Mouse (Mus musculus) hindbrain, embryonic 14.5 days (tissue): ENCODE data around the gene Serpinb9b. TPM values are rescaled to one million over a fixed set of nuclear protein-coding genes. Genes with fewer than 3 reads are reported as not detected.
"Not testable (repeated sequence)": the region's sequence is repeated elsewhere in the genome, so short reads cannot be mapped to it uniquely, and the experiment has no call there.

Experiments
- ATAC-seq: fragments of 200-750 bp; cut with Nextera tagmentation; 2 replicates; pipeline ENCODE4 v1.8.0; 2017; ENCODE audit warnings: moderate number of reproducible peaks, mild to moderate bottlenecking, moderate TSS enrichment, moderate library complexity; ENCODE audit not compliant: low FRiP score
- DNase-seq: peaks from one replicate; pipeline ENCODE4 v3.0.0-alpha.2; 2015; ENCODE audit warnings: low spot score
- H3K27ac ChIP-seq: fragments of 300-500 bp; sonication (generic); 2 replicates; pipeline ENCODE4 v1.5.1; 2014; ENCODE audit warnings: mild to moderate bottlenecking, moderate library complexity
- H3K27me3 ChIP-seq: fragments of 300-500 bp; sonication (generic); 2 replicates; pipeline ENCODE4 v1.6.1; 2014; ENCODE audit warnings: mild to moderate bottlenecking, low read length, mixed read lengths; ENCODE audit not compliant: control insufficient read depth, insufficient read depth
- H3K36me3 ChIP-seq: fragments of 300-500 bp; sonication (generic); replicated peaks from 2 replicates; pipeline ENCODE4 v1.6.1; 2014; ENCODE audit not compliant: control insufficient read depth, insufficient read depth
- H3K4me1 ChIP-seq: fragments of 300-500 bp; sonication (generic); replicated peaks from 2 replicates; pipeline ENCODE4 v1.6.1; 2014; ENCODE audit warnings: antibody characterized with exemption, low read length, mixed read lengths; ENCODE audit not compliant: control insufficient read depth, insufficient read depth
- H3K4me2 ChIP-seq: fragments of 300-500 bp; sonication (generic); replicated peaks from 2 replicates; pipeline ENCODE4 v1.6.1; 2014; ENCODE audit warnings: mild to moderate bottlenecking, moderate library complexity
- H3K4me3 ChIP-seq: fragments of 300-500 bp; sonication (generic); replicated peaks from 2 replicates; pipeline ENCODE4 v1.5.1; 2014; ENCODE audit warnings: mild to moderate bottlenecking, low read length
- H3K9ac ChIP-seq: fragments of 300-500 bp; sonication (generic); 2 replicates; pipeline ENCODE4 v1.6.1; 2014
- H3K9me3 ChIP-seq: fragments of 300-500 bp; sonication (generic); 2 replicates; pipeline ENCODE4 v1.6.1; 2016; ENCODE audit warnings: low read length; ENCODE audit not compliant: control insufficient read depth
- WGBS: fragments of 180-500 bp; shearing (Covaris S2); extraction: QIAGEN DNeasy Blood & Tissue Kit; methylation state at CpG from one replicate; pipeline ENCODE4 v1.1.7; 2014; 5-methylcytosine and 5-hydroxymethylcytosine counted together
- polyA plus RNA-seq: library from polyadenylated mRNA; unstranded; fragments of >200 nt; fragmentation: Nextera tagmentation; extraction: Ambion mirVana; gene quantifications from 2 replicates; pipeline ENCODE4 v1.2.1, GENCODE M21; 2014

Serpinb9b gene
- polyA plus RNA-seq, 1 experiment from 2014 or later: 0.37 TPM

DNA sequence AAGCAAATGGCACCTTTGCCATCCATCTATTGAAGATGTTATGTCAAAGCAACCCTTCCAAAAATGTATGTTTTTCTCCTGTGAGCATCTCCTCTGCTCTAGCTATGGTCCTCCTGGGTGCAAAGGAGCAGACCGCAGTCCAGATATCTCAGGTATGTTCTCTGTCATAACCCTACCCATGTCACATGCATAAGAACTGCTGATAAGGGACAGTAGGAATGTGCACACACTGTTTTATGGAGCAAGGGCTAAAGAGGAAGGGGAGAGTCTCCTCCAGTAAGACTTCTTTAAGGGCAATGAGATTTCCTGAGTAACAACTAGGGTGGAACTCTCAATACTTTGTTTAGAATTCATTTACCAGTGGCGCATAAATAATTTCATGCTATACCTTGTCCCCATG is 2.3 kb downstream of the Serpinb9b start:
- H3K4me3 ChIP-seq, H3K9ac ChIP-seq, H3K36me3 ChIP-seq, H3K4me2 ChIP-seq, H3K27me3 ChIP-seq, DNase-seq, H3K27ac ChIP-seq, H3K9me3 ChIP-seq, H3K4me1 ChIP-seq, ATAC-seq: not testable (repeated sequence)
- WGBS: 95% methylated on average over 2 of the region's 2 CpGs

GRCm38 (mm10) chr13:33030281-33030680 is 3.1 kb downstream of the Serpinb9b start:
- Histone ChIP-seq H3K9me3 (no peaks in the 10 kb centered on the region), H3K36me3 (no peaks in the 10 kb centered on the region), H3K4me3 (no peak overlapping the region), H3K9ac (no peak overlapping the region), H3K4me1 (no peaks in the 10 kb centered on the region), H3K4me2 (no peak overlapping the region), H3K27me3 (no peaks in the 10 kb centered on the region), H3K27ac (no peak overlapping the region)
- DNase-seq (no peak), ATAC-seq (no peak)
- WGBS: 94% methylated on average over 2 of the region's 3 CpGs

- Histone ChIP-seq H3K9ac (no peak overlapping the region), H3K27me3 (no peaks in the 10 kb centered on the region), H3K9me3 (no peaks in the 10 kb centered on the region), H3K4me2 (no peak overlapping the region), H3K4me1 (no peaks in the 10 kb centered on the region), H3K27ac (no peak overlapping the region), H3K4me3 (no peak overlapping the region), H3K36me3 (no peaks in the 10 kb centered on the region)
- ATAC-seq: no peak
- WGBS: 88% methylated on average over 1 of the region's 1 CpGs
- DNase-seq: no peak
These were observed 8.3 kb downstream of the Serpinb9b start for GRCm38 (mm10) chr13:33035506-33035905.

- ATAC-seq (no peak), DNase-seq (no peak)
- H3K4me3 ChIP-seq: no peak overlapping the region
- 98% methylated on average over 3 of the region's 3 CpGs for WGBS
- H3K27me3 ChIP-seq: no peaks in the 10 kb centered on the region
- no peak overlapping the region for H3K9ac ChIP-seq
- H3K4me2 ChIP-seq: no peak overlapping the region
- no peak overlapping the region for H3K27ac ChIP-seq
- no peaks in the 10 kb centered on the region for H3K36me3 ChIP-seq
- no peaks in the 10 kb centered on the region for H3K9me3 ChIP-seq
- H3K4me1 ChIP-seq: no peaks in the 10 kb centered on the region
These were observed 16.3 kb downstream of the Serpinb9b start for GRCm38 (mm10) chr13:33043542-33043941.

DNA sequence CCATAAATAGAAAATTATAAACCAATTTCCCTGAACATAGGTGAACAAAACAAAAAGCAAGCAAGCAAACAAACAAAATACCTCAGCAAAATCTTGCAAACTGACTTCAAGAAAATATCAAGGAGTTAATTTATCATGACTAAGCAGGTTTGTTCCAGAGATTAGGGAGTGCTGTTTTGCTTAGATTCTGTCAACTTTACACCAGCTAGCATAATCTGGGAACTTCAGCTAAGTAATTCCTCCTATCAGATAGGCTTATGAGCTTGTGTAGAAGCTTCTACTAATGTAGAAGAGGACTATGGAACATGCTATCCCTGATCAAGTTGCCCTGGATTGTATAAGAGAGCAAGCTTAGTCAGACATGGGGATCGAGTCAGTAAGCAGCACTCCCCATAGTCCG is 20.0 kb downstream of the Serpinb9b start:
- Histone ChIP-seq H3K27me3 (no peaks in the 10 kb centered on the region), H3K36me3 (no peaks in the 10 kb centered on the region)

DNA sequence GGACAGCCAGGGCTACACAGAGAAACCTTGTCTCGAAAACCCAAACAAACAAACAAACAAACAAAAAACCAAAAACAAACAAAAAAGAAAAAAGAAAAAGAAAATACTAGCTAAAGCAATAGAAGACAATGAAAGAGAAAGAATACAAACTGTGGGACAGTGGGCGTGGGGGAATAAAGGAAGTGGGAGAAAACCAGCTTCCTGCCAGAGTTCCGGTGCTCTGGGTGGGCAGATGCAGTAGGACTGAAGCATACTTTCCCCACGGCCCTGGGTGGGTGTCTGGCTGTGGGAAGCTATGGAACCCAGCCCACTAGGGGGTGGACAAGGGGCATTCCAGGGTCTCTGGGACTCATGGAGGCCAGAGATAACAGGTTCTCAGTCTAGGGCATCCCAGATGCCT is 21.0 kb downstream of the Serpinb9b start:
- 78% methylated on average over 4 of the region's 4 CpGs for WGBS

More for the DNA sequence above, 20.0 kb downstream of the Serpinb9b start:
- no peak overlapping the region for H3K4me3 ChIP-seq
- no peaks in the 10 kb centered on the region for H3K4me1 ChIP-seq
- H3K9me3 ChIP-seq: no peaks in the 10 kb centered on the region
- no peak overlapping the region for H3K27ac ChIP-seq
- WGBS: 92% methylated on average over 2 of the region's 2 CpGs
- DNase-seq (no peak), ATAC-seq (no peak)
- H3K9ac ChIP-seq: no peak overlapping the region
- H3K4me2 ChIP-seq: no peak overlapping the region

DNA sequence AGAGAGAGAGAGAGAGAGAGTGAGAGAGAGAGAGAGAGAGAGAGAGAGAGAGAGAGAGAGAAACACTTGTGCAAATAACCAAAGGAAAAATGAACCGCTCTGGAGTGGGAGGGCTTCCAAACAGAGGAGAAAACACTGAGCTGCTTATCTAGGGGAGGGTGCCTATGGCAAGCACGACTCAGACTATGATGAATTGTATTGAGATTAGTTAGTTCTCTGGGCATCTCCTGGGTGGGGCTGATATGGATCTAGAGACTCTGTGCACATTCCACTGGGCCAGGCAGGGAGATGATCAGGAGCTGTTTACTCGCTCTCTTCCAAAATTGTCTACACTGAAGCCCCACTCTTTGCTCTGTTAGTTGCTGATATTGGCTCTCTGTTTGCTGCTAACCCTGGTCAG is 24.5 kb downstream of the Serpinb9b start:
- H3K4me2 ChIP-seq: no peak overlapping the region
- DNase-seq (no peak), ATAC-seq (no peak)
- no peaks in the 10 kb centered on the region for H3K4me1 ChIP-seq
- no peak overlapping the region for H3K9ac ChIP-seq
- WGBS: 71% methylated on average over 3 of the region's 3 CpGs
- H3K27ac ChIP-seq: no peak overlapping the region
- no peaks in the 10 kb centered on the region for H3K9me3 ChIP-seq
- no peaks in the 10 kb centered on the region for H3K36me3 ChIP-seq
- no peaks in the 10 kb centered on the region for H3K27me3 ChIP-seq
- no peak overlapping the region for H3K4me3 ChIP-seq

More for the DNA sequence above, 21.0 kb downstream of the Serpinb9b start:
- Histone ChIP-seq H3K27ac (no peak overlapping the region), H3K4me1 (no peaks in the 10 kb centered on the region), H3K36me3 (no peaks in the 10 kb centered on the region), H3K9ac (no peak overlapping the region), H3K4me3 (no peak overlapping the region), H3K27me3 (no peaks in the 10 kb centered on the region), H3K4me2 (no peak overlapping the region), H3K9me3 (no peaks in the 10 kb centered on the region)
- no peak for DNase-seq
- no peak for ATAC-seq

- DNase-seq (no peak), ATAC-seq (no peak)
- H3K27ac ChIP-seq: no peak overlapping the region
- H3K36me3 ChIP-seq: no peaks in the 10 kb centered on the region
- H3K9ac ChIP-seq: no peak overlapping the region
- no peak overlapping the region for H3K4me3 ChIP-seq
- no peaks in the 10 kb centered on the region for H3K9me3 ChIP-seq
- no peaks in the 10 kb centered on the region for H3K4me1 ChIP-seq
- no peak overlapping the region for H3K4me2 ChIP-seq
- 63% methylated on average over 1 of the region's 1 CpGs for WGBS
- H3K27me3 ChIP-seq: no peaks in the 10 kb centered on the region
These were observed 35.8 kb downstream of the Serpinb9b start for GRCm38 (mm10) chr13:33063048-33063447.

DNA sequence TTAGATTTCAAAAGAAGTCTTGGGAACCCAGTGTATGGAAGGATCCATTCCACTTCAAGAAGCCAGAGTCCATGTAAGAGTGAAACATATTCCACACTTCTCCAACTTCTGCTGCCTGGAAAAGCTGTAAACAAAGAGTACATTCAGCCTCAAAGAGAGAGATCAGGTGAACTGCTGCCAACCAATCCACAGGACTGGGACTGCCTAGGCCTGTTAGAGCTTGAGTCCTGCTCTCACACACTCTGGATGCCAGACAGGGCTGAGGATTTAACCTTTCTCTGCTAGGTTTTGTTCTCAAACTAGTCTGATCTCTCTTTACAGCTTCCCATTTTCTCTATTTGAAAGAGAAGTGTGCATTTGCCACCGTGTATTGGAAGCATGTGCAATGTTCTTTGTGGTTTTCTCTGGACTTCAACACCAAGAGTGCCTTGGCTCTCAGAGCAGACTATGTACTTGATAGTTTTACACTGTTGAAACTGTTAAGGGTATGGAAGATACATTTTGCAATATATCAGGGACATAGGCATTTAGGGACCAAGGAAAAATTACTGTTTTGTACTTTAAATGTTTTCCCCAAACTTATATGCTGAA is 40.3 kb downstream of the Serpinb9b start:
- Histone ChIP-seq H3K9me3 (no peaks in the 10 kb centered on the region), H3K27me3 (no peaks in the 10 kb centered on the region), H3K4me1 (no peaks in the 10 kb centered on the region), H3K36me3 (no peaks in the 10 kb centered on the region), H3K9ac (no peak overlapping the region), H3K4me3 (no peak overlapping the region), H3K4me2 (no peak overlapping the region), H3K27ac (no peak overlapping the region)
- DNase-seq (no peak), ATAC-seq (no peak)
- 77% methylated on average over 1 of the region's 1 CpGs for WGBS

- H3K27me3 ChIP-seq: no peaks in the 10 kb centered on the region
These were observed 40.9 kb downstream of the Serpinb9b start for GRCm38 (mm10) chr13:33068164-33068563.

More at GRCm38 (mm10) chr13:33068164-33068563, 40.9 kb downstream of the Serpinb9b start:
- no peak overlapping the region for H3K4me3 ChIP-seq
- ATAC-seq: no peak
- H3K4me2 ChIP-seq: no peak overlapping the region
- no peak overlapping the region for H3K9ac ChIP-seq
- no peaks in the 10 kb centered on the region for H3K36me3 ChIP-seq
- no peaks in the 10 kb centered on the region for H3K4me1 ChIP-seq
- H3K9me3 ChIP-seq: no peaks in the 10 kb centered on the region
- no peak for DNase-seq
- WGBS: 84% methylated on average over 3 of the region's 3 CpGs
- H3K27ac ChIP-seq: no peak overlapping the region
